Mouse (Mus musculus): ENCODE data around the gene Cul5.

- no peak for TF ChIP-seq POLR2A (IDR thresholded peaks at IDR 0.05; ENCODE audit: control insufficient read depth, low read depth, low read length)
- TF ChIP-seq CTCF (IDR thresholded peaks at IDR 0.05; ENCODE audit: control insufficient read depth, insufficient read depth, insufficient replicate concordance, low read depth, low read length): no peak
Observed at GRCm38 (mm10) chr9:53598631-53599030, 71.2 kb downstream of the Cul5 start.

Measured in testis, adult 2 months (tissue).